Mouse (Mus musculus) spleen, adult 2 months (tissue): ENCODE results near the gene Dis3.

ENCODE experiments used
- CTCF ChIP-seq: fragments of 200-500 bp; IDR thresholded peaks from 2 replicates; pipeline ENCODE4 v1.5.1; 2011; ENCODE audit warnings: mild to moderate bottlenecking, inconsistent platforms; ENCODE audit not compliant: insufficient read depth, insufficient read length, insufficient replicate concordance; ENCODE audit errors: extremely low read depth
- POLR2A ChIP-seq: fragments of 200-500 bp; IDR thresholded peaks from 2 replicates; pipeline ENCODE4 v1.6.1; 2011; ENCODE audit warnings: low read depth, low read length, inconsistent platforms

DNA sequence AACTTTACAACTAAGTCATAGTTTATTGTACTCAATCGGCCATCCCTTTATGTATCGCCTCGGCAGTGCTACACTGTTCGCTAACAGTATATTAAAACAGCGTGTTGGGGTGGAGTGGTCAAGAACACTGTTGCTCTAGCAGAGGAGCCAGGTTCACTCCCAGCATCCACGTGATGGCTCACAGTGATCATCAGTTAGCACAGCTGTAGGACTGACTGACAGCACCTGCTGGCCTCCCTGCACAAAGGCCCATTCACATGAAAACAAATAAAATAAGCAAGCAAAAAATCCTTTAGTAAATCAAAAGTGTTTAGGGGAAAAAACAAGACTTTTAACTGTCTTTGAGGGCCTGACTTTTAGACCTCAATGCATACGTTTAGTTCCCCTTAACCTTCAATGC is 10.6 kb downstream of the Dis3 start:
- TF ChIP-seq POLR2A (no peak), CTCF (no peak)
